Mouse (Mus musculus): Measurements from ENCODE around the gene Eml2. TPM values are rescaled to one million over a fixed set of nuclear protein-coding genes. Genes with fewer than 3 reads are reported as not detected.

Eml2 gene
- polyA plus RNA-seq, 1 experiment from 2014 or later: 14.5 TPM

- peak overlapping the region; percentile 70 for H3K27ac ChIP-seq (ENCODE audit: low read length)
- no peak for ATAC-seq (ENCODE audit: low FRiP score, low TSS enrichment)
Observed at GRCm38 (mm10) chr7:19184250-19184649, 8.0 kb downstream of the Eml2 start.

GRCm38 (mm10) chr7:19184758-19185157 lies 8.5 kb downstream of the Eml2 start:
- Histone ChIP-seq H3K27ac (ENCODE audit: low read length) (peak overlapping the region; percentile 70), H3K4me3 (ENCODE audit: low read length) (no peak overlapping the region), H3K9ac (replicated peaks; ENCODE audit: low read length) (0 out of 2 replicates have a peak overlapping the region, but pooled peaks have one; percentile 18), H3K9me3 (ENCODE audit: low read length) (no peaks in the 10 kb centered on the region), H3K4me1 (ENCODE audit: insufficient read depth, low read length) (peaks cover 23% of the 10 kb centered on the region), H3K36me3 (ENCODE audit: insufficient read depth, low read length) (peaks cover 21% of the 10 kb centered on the region), H3K4me2 (replicated peaks; ENCODE audit: low read depth, low read length) (no peak overlapping the region), H3K27me3 (ENCODE audit: insufficient read depth, low read length) (peaks cover 8% of the 10 kb centered on the region)
- no peak for ATAC-seq (ENCODE audit: low FRiP score, low TSS enrichment)
- 55% methylated on average over 6 of the region's 6 CpGs for WGBS

More at GRCm38 (mm10) chr7:19184250-19184649, 8.0 kb downstream of the Eml2 start:
- Histone ChIP-seq H3K4me2 (replicated peaks; ENCODE audit: low read depth, low read length) (no peak overlapping the region), H3K4me3 (ENCODE audit: low read length) (no peak overlapping the region), H3K4me1 (ENCODE audit: insufficient read depth, low read length) (peaks cover 27% of the 10 kb centered on the region), H3K36me3 (ENCODE audit: insufficient read depth, low read length) (peaks cover 21% of the 10 kb centered on the region), H3K27me3 (ENCODE audit: insufficient read depth, low read length) (peaks cover 13% of the 10 kb centered on the region), H3K9me3 (ENCODE audit: low read length) (no peaks in the 10 kb centered on the region), H3K9ac (replicated peaks; ENCODE audit: low read length) (no peak overlapping the region)
- whole genome bisulfite sequencing: 77% methylated on average over 2 of the region's 2 CpGs

- WGBS: 94% methylated on average over 4 of the region's 4 CpGs
- H3K9ac ChIP-seq (replicated peaks; ENCODE audit: low read length): no peak overlapping the region
- peaks cover 59% of the 10 kb centered on the region for H3K36me3 ChIP-seq (ENCODE audit: insufficient read depth, low read length)
- H3K4me1 ChIP-seq (ENCODE audit: insufficient read depth, low read length): no peaks in the 10 kb centered on the region
- no peak for ATAC-seq (ENCODE audit: low FRiP score, low TSS enrichment)
- no peak overlapping the region for H3K4me2 ChIP-seq (replicated peaks; ENCODE audit: low read depth, low read length)
- H3K9me3 ChIP-seq (ENCODE audit: low read length): 0 out of 2 replicates have a peak, but pooled peaks cover 4% of the 10 kb centered on the region
- H3K4me3 ChIP-seq (ENCODE audit: low read length): no peak overlapping the region
- no peaks in the 10 kb centered on the region for H3K27me3 ChIP-seq (ENCODE audit: insufficient read depth, low read length)
- no peak overlapping the region for H3K27ac ChIP-seq (ENCODE audit: low read length)
Observed at GRCm38 (mm10) chr7:19194676-19195075, 18.5 kb downstream of the Eml2 start.

- no peak overlapping the region for H3K27ac ChIP-seq (ENCODE audit: low read length)
- no peak overlapping the region for H3K4me2 ChIP-seq (replicated peaks; ENCODE audit: low read depth, low read length)
- WGBS: 63% methylated on average over 6 of the region's 6 CpGs
- H3K36me3 ChIP-seq (ENCODE audit: insufficient read depth, low read length): peaks cover 53% of the 10 kb centered on the region
- H3K4me3 ChIP-seq (ENCODE audit: low read length): no peak overlapping the region
- H3K9me3 ChIP-seq (ENCODE audit: low read length): 0 out of 2 replicates have a peak, but pooled peaks cover 4% of the 10 kb centered on the region
- no peak for ATAC-seq (ENCODE audit: low FRiP score, low TSS enrichment)
- no peaks in the 10 kb centered on the region for H3K27me3 ChIP-seq (ENCODE audit: insufficient read depth, low read length)
- H3K4me1 ChIP-seq (ENCODE audit: insufficient read depth, low read length): no peaks in the 10 kb centered on the region
- no peak overlapping the region for H3K9ac ChIP-seq (replicated peaks; ENCODE audit: low read length)
Observed at GRCm38 (mm10) chr7:19196676-19197075, 20.5 kb downstream of the Eml2 start.

DNA sequence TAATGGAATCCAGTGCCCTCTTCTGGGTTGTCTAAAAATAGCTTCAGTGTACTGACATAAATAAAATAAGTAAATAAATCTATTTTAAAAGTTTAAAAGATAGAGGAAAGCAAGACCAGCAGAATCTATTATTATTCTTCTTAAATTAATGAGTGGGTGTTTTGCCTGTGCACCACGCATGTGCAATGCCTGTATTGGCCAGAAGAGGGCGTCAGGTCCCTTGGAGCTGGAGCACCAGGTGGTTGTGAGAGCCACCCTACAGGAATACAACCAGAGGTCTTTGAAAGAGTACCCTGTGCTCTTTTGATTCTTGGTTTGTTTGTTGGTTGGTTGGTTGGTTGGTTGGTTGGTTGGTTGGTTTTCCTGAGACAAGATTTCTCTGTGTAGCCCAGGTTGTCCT lies 21.8 kb downstream of the Eml2 start:
- Histone ChIP-seq H3K27me3 (ENCODE audit: insufficient read depth, low read length) (no peaks in the 10 kb centered on the region), H3K4me2 (replicated peaks; ENCODE audit: low read depth, low read length) (no peak overlapping the region), H3K9me3 (ENCODE audit: low read length) (0 out of 2 replicates have a peak, but pooled peaks cover 4% of the 10 kb centered on the region), H3K9ac (replicated peaks; ENCODE audit: low read length) (no peak overlapping the region), H3K4me3 (ENCODE audit: low read length) (no peak overlapping the region), H3K27ac (ENCODE audit: low read length) (no peak overlapping the region), H3K4me1 (ENCODE audit: insufficient read depth, low read length) (no peaks in the 10 kb centered on the region), H3K36me3 (ENCODE audit: insufficient read depth, low read length) (peaks cover 46% of the 10 kb centered on the region)
- ATAC-seq (ENCODE audit: low FRiP score, low TSS enrichment): no peak
- 35% methylated on average over 2 of the region's 2 CpGs for WGBS

GRCm38 (mm10) chr7:19201660-19202059 lies 25.4 kb downstream of the Eml2 start:
- 72% methylated on average over 14 of the region's 15 CpGs for WGBS
- Histone ChIP-seq H3K9me3 (ENCODE audit: low read length) (no peaks in the 10 kb centered on the region), H3K36me3 (ENCODE audit: insufficient read depth, low read length) (peaks cover 39% of the 10 kb centered on the region), H3K4me2 (replicated peaks; ENCODE audit: low read depth, low read length) (no peak overlapping the region), H3K27me3 (ENCODE audit: insufficient read depth, low read length) (no peaks in the 10 kb centered on the region), H3K4me1 (ENCODE audit: insufficient read depth, low read length) (no peaks in the 10 kb centered on the region), H3K27ac (ENCODE audit: low read length) (no peak overlapping the region), H3K9ac (replicated peaks; ENCODE audit: low read length) (no peak overlapping the region), H3K4me3 (ENCODE audit: low read length) (no peak overlapping the region)
- no peak; the same call in 1 of the 2 replicates for ATAC-seq (ENCODE audit: low FRiP score, low TSS enrichment)

- no peak overlapping the region for H3K27ac ChIP-seq (ENCODE audit: low read length)
- no peak overlapping the region for H3K9ac ChIP-seq (replicated peaks; ENCODE audit: low read length)
- H3K4me2 ChIP-seq (replicated peaks; ENCODE audit: low read depth, low read length): no peak overlapping the region
- H3K36me3 ChIP-seq (ENCODE audit: insufficient read depth, low read length): peaks cover 33% of the 10 kb centered on the region
- WGBS: 58% methylated on average over 15 of the region's 15 CpGs
- H3K27me3 ChIP-seq (ENCODE audit: insufficient read depth, low read length): no peaks in the 10 kb centered on the region
- no peak overlapping the region for H3K4me3 ChIP-seq (ENCODE audit: low read length)
- H3K9me3 ChIP-seq (ENCODE audit: low read length): no peaks in the 10 kb centered on the region
- H3K4me1 ChIP-seq (ENCODE audit: insufficient read depth, low read length): no peaks in the 10 kb centered on the region
- ATAC-seq (ENCODE audit: low FRiP score, low TSS enrichment): no peak
Observed at GRCm38 (mm10) chr7:19202065-19202850, 26.0 kb downstream of the Eml2 start.

DNA sequence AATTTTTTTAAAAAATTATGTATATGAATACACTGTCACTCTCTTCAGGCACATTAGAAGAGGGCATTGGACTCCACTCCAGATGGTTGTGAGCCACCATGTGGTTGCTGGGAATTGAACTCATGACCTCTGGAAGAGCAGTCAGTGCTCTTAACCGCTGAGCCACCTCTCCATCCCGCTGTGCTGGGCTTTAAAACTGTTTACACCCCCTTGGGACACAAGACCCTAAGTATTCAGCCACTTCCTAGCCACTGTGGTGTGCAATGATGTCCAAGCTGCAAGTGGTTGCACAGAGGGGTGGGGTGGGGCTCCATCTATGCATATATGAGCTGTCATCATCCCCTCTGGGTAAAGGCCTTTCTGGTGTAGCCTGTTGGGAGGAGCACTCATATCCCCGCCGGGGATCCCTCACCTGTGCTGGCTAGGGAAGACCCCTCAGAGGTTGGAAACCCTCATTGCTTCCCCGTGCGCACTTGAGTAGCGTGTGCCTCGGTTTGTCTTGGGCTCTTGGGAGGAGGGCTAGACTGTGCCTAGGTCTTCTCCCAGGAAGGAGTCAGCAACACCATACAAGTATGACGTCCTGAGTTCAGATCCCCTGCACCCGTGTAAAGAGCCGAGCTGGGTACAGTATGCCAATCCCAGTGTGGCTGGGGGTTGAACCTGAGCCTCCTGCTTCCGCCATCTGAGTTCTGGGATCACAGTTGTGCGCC lies 32.1 kb downstream of the Eml2 start:
- no peaks in the 10 kb centered on the region for H3K9me3 ChIP-seq (ENCODE audit: low read length)
- no peak overlapping the region for H3K4me2 ChIP-seq (replicated peaks; ENCODE audit: low read depth, low read length)
- H3K4me3 ChIP-seq (ENCODE audit: low read length): no peak overlapping the region
- no peaks in the 10 kb centered on the region for H3K27me3 ChIP-seq (ENCODE audit: insufficient read depth, low read length)
- ATAC-seq (ENCODE audit: low FRiP score, low TSS enrichment): no peak
- H3K4me1 ChIP-seq (ENCODE audit: insufficient read depth, low read length): peaks cover 19% of the 10 kb centered on the region
- H3K9ac ChIP-seq (replicated peaks; ENCODE audit: low read length): no peak overlapping the region
- 80% methylated on average over 13 of the region's 13 CpGs for WGBS
- no peak overlapping the region for H3K27ac ChIP-seq (ENCODE audit: low read length)
- H3K36me3 ChIP-seq (ENCODE audit: insufficient read depth, low read length): peaks cover 17% of the 10 kb centered on the region

DNA sequence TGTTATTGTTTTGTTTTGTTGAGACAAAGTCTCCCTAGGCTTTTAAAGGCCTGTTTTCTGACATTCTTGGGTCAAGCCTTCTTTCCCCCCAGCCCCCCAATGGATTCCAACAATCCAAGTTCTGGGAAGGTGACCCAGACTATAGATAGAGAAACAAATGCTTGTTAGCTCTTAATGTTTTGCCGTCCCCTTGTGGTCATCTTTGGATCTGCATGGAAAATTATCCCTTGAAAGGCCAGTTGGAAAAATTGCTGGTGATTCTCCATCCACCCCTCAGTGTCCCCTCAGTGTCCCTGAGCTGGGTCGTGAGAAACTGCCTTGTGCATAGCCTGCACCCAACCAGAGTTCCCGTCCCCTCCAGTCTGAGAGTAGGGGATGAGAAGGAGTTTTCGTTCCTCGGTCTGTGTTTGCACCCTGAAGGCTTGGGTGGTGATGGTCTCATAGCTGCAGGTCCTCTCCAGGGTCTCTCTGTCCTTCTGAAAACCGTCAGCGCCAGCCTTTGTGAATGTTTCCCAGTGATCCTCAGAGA lies 32.8 kb downstream of the Eml2 start:
- no peak for ATAC-seq (ENCODE audit: low FRiP score, low TSS enrichment)
- WGBS: 64% methylated on average over 7 of the region's 7 CpGs
- H3K9ac ChIP-seq (replicated peaks; ENCODE audit: low read length): no peak overlapping the region

More for the DNA sequence above, 32.8 kb downstream of the Eml2 start:
- H3K4me1 ChIP-seq (ENCODE audit: insufficient read depth, low read length): peaks cover 22% of the 10 kb centered on the region
- no peak overlapping the region for H3K27ac ChIP-seq (ENCODE audit: low read length)
- no peaks in the 10 kb centered on the region for H3K9me3 ChIP-seq (ENCODE audit: low read length)
- H3K4me3 ChIP-seq (ENCODE audit: low read length): no peak overlapping the region
- H3K4me2 ChIP-seq (replicated peaks; ENCODE audit: low read depth, low read length): no peak overlapping the region
- peaks cover 14% of the 10 kb centered on the region for H3K36me3 ChIP-seq (ENCODE audit: insufficient read depth, low read length)
- H3K27me3 ChIP-seq (ENCODE audit: insufficient read depth, low read length): no peaks in the 10 kb centered on the region

Measured in kidney, embryonic 16.5 days (tissue).